ENCODE assay signal across 12 mouse cellular contexts in genomic region chr6:50114280-50114679, GRCm38 (mm10). TPM values are rescaled to one million over a fixed set of nuclear protein-coding genes. Genes with fewer than 3 reads are reported as not detected.
DNase-seq lines count a peak whose midpoint lies in the region; ATAC-seq lines count a peak whose summit lies in the region.
"Had no signal": no experiment of that assay in that cellular context is flagged by ENCODE, and none has a peak within 500 bp of the region (broad histone marks: within the 10 kb centered on the region; RNA-seq: fewer than 3 reads in every experiment).

No protein-coding gene starts in this region.

- peak; percentile 9 to 21 for DNase-seq in spleen, adult 18-20 months
- no peak for DNase-seq in spleen, adult 12 weeks (ENCODE audit: low spot score)
- DNase-seq in kidney, postnatal 10 days, result no peak
- no peak for DNase-seq in kidney, adult 11 months
- DNase-seq in limb, embryonic 10.5 days (ENCODE audit: low spot score), result no peak
- DNase-seq: left cerebral cortex, postnatal 4 days; lung, embryonic 14.5 days; midbrain, embryonic 14.5 days had no signal

- ATAC-seq in common myeloid progenitor, adult 5-6 weeks (replicated peaks; ENCODE audit: low read depth, poor library complexity, severe bottlenecking), result peak; percentile 57

- peak overlapping the region; percentile 52 for H3K27ac ChIP-seq in macrophage
- H3K27ac ChIP-seq in limb, embryonic 10.5 days, result no peak overlapping the region
- H3K27ac ChIP-seq: neural tube, embryonic 12.5 days had no signal

- peaks cover 78% of the 10 kb centered on the region for H3K79me2 ChIP-seq in macrophage (ENCODE audit: inconsistent target)

- H3K36me3 ChIP-seq in macrophage (ENCODE audit: inconsistent target), result no peaks in the 10 kb centered on the region
- H3K36me3 ChIP-seq in limb, embryonic 10.5 days, result no peaks in the 10 kb centered on the region
- H3K36me3 ChIP-seq: neural tube, embryonic 12.5 days had no signal

- H3K4me1 ChIP-seq in limb, embryonic 10.5 days, result peaks cover 15% of the 10 kb centered on the region

- H3K9me3 ChIP-seq in limb, embryonic 10.5 days (replicated peaks), result no peaks in the 10 kb centered on the region
- H3K9me3 ChIP-seq: neural tube, embryonic 12.5 days had no signal

- WGBS in macrophage (ENCODE audit: missing documents), result 6% methylated on average over 6 of the region's 6 CpGs
- 91% methylated on average over 6 of the region's 6 CpGs for WGBS in limb, embryonic 10.5 days

- H3K27me3 ChIP-seq in limb, embryonic 10.5 days (ENCODE audit: low read depth, poor library complexity, severe bottlenecking), result no peaks in the 10 kb centered on the region
- H3K27me3 ChIP-seq: neural tube, embryonic 12.5 days had no signal

- H3K4me3 ChIP-seq in macrophage (ENCODE audit: inconsistent target), result peak overlapping the region; percentile 5; the same call in 1 of the 2 replicates
- no peak overlapping the region for H3K4me3 ChIP-seq in limb, embryonic 10.5 days
- H3K4me3 ChIP-seq: erythroblast, embryonic 14.5 days; neural tube, embryonic 12.5 days had no signal

RNA-seq across cellular contexts. Expression of gene Mpp6, which starts 4.2 kb away (rescaled TPM):
- 233 and 247 TPM in 2 replicates for total RNA-seq in common myeloid progenitor, adult 5-6 weeks (2017)
- total RNA-seq in macrophage (2018; cell fraction: chromatin; rRNA removed), result 10 to 100 TPM; 19.2 to 69.9 (median 33.9) TPM
- total RNA-seq in macrophage (2018; cell fraction: cytosol; rRNA removed), result 10 to 100 TPM; 21.0 to 37.7 (median 27.9) TPM
- total RNA-seq in macrophage (2018; cell fraction: nucleus; rRNA removed), result 10 to 100 TPM; 13.6 to 68.1 (median 25.7) TPM
- polyA plus RNA-seq in macrophage (2018), result 16.1 to 61.6 TPM (median 46.5 TPM) in 3 replicates
- polyA plus RNA-seq in limb, embryonic 10.5 days (2016; fragmentation: Nextera tagmentation; extraction: Ambion mirVana), result 75.8 and 83.3 TPM in 2 replicates

Comparison
In these comparisons a context has a peak if more than half of its experiments do, and no peak if none do; other contexts are left out.
1. DNase-seq: peak in spleen, adult 18-20 months (2 of 2); none in spleen, adult 12 weeks (single experiment), kidney, postnatal 10 days (single experiment), kidney, adult 11 months (single experiment) and limb, embryonic 10.5 days (single experiment).